Mouse (Mus musculus): ENCODE measurements at regions not wholly inside any gene's neighbourhood (a gene's known extent, or its start where the extent isn't known, plus 50 kb on each side); places are given as distances from the start of the nearest gene placed in this dataset.

DNA sequence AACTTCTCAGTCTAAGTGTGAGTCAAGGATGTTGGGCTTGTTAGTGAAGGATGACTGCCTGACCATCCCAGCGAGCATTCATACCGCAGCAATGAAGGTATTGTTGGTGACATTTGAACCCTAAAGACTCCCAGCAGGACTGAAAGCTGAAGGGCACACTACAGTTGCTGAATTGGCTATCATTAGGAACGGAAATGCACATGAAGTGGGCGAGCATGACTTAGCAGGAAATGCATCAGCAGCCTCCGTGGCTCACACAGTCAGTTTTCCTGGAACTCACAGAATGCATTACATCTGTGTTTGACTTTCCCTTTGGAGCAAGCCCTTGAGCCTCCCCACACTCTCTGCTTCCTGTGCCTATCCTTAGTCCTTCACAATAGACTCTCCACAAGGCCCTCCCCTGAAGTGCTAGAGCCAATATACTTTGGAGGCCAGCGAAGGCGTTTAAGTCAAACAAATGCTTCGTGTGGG, 63.9 kb downstream of the Tmco5 start:
- peak overlapping the region; percentile 12; the same call in 1 of the 2 replicates for H3K27ac ChIP-seq
- H3K27me3 ChIP-seq (replicated peaks), result no peaks in the 10 kb centered on the region
- no peak overlapping the region for H3K4me2 ChIP-seq
- H3K4me1 ChIP-seq, result peaks cover 11% of the 10 kb centered on the region; the same call in 1 of the 2 replicates
- H3K9me3 ChIP-seq (replicated peaks), result no peaks in the 10 kb centered on the region
- no peak overlapping the region for H3K4me3 ChIP-seq
- no peak overlapping the region for H3K9ac ChIP-seq
- ATAC-seq, result 0 out of 2 replicates have a peak, but pooled peaks have one; percentile 62
- 26% methylated on average over 8 of the region's 8 CpGs for WGBS (ENCODE audit: insufficient replicate concordance)
- H3K36me3 ChIP-seq, result no peaks in the 10 kb centered on the region

DNA sequence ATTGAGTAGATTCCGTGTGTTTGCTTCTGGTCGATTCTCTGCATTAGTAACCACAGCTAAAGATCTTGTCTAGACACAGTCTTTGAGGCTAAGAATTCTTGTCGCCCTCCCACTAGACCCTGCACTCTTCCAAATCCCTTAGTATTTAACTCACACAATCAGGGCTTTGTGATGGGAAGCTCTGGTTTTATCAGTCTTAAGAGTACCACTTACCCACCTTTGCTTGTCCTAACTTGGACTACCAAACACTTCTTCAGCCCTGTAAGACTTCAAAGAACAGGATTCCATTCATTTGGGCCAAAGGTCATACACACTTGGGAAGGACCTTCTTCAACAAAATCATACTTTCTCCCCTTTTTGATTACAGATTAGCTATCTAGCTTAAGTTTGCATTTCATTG, 70.0 kb downstream of the Tmco5 start:
- H3K27ac ChIP-seq, result no peak overlapping the region
- no peak overlapping the region for H3K4me3 ChIP-seq
- H3K27me3 ChIP-seq (replicated peaks), result no peaks in the 10 kb centered on the region
- H3K9ac ChIP-seq, result no peak overlapping the region
- H3K9me3 ChIP-seq (replicated peaks), result no peaks in the 10 kb centered on the region
- WGBS (ENCODE audit: insufficient replicate concordance), result 62% methylated on average over 3 of the region's 3 CpGs
- ATAC-seq, result no peak
- no peak overlapping the region for H3K4me2 ChIP-seq
- H3K36me3 ChIP-seq, result no peaks in the 10 kb centered on the region
- no peaks in the 10 kb centered on the region for H3K4me1 ChIP-seq

DNA sequence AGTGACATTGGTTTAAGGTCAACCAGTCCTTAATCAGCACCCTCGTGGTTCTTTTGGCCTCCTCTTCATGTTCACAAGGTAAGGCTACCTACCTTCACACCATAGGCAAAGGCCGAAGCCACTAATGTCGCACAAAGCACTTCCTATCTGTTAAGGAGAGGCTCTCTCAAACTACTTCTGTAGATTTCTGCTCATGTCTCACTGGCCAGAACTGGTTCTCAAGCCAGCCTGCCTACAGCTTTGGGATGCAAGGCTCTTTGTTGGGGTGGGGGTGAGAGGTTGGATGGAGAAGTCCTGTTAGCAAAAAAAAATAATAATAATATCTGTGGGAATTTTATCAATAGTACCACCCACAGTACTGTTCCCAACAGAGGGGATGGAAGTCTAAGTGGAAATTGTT, 71.2 kb downstream of the Tmco5 start:
- no peak for ATAC-seq
- Histone ChIP-seq H3K27ac (no peak overlapping the region), H3K36me3 (no peaks in the 10 kb centered on the region), H3K4me1 (no peaks in the 10 kb centered on the region), H3K9ac (no peak overlapping the region), H3K9me3 (replicated peaks) (no peaks in the 10 kb centered on the region), H3K27me3 (replicated peaks) (no peaks in the 10 kb centered on the region), H3K4me2 (no peak overlapping the region), H3K4me3 (no peak overlapping the region)
- 65% methylated on average over 3 of the region's 3 CpGs for WGBS (ENCODE audit: insufficient replicate concordance)

GRCm38 (mm10) chr2:116950154-116950553, 71.7 kb downstream of the Tmco5 start:
- no peak for ATAC-seq

DNA sequence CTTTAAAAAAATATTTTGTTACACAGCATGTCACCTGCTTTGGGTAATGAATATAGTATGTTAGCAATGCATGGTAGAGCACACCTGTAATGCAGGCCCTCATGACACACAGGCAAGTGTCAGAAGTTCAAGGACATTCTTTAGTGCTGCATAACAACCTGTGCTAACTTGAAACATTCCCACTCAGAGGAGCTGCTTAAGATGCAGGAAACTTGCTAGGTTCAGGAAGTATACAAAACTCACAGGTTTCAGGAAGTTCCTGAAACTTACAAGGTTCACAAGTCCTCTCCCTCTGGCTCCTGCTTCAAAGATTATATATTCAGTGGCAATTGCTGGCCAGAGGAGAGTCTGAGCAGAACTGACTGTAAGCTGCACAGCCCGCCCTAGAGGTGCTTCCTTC, 73.0 kb downstream of the Tmco5 start:
- H3K9me3 ChIP-seq (replicated peaks), result no peaks in the 10 kb centered on the region
- no peak for ATAC-seq

More at GRCm38 (mm10) chr2:116950154-116950553, 71.7 kb downstream of the Tmco5 start:
- Histone ChIP-seq H3K4me2 (no peak overlapping the region), H3K36me3 (no peaks in the 10 kb centered on the region), H3K4me1 (no peaks in the 10 kb centered on the region), H3K27ac (no peak overlapping the region), H3K27me3 (replicated peaks) (no peaks in the 10 kb centered on the region), H3K9ac (no peak overlapping the region), H3K4me3 (no peak overlapping the region), H3K9me3 (replicated peaks) (no peaks in the 10 kb centered on the region)
- WGBS (ENCODE audit: insufficient replicate concordance), result 74% methylated on average over 5 of the region's 5 CpGs

DNA sequence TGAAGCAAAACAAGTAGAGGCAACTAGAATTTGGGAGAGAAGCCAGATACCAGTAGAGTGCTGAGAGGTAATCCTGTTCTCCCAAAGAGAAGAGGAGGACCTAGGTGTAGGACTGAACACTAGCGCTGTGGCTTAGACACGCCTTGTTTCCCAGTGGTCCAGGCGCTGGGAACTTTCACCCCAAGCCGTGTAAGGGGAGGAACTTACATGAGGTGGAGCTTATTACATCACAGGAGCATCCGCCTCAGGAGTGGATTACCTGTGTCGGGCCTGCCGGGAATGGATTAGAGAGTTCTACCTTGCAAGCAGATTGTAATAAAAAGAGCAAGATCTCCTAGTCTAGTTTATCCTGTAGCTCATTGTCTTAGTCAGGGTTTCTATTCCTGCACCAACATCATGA, 75.8 kb downstream of the Tmco5 start:
- Histone ChIP-seq H3K9ac (no peak overlapping the region), H3K27me3 (replicated peaks) (no peaks in the 10 kb centered on the region), H3K4me2 (no peak overlapping the region), H3K27ac (no peak overlapping the region), H3K4me1 (no peaks in the 10 kb centered on the region), H3K4me3 (no peak overlapping the region), H3K9me3 (replicated peaks) (no peaks in the 10 kb centered on the region), H3K36me3 (no peaks in the 10 kb centered on the region)
- no peak for ATAC-seq
- 76% methylated on average over 7 of the region's 7 CpGs for WGBS (ENCODE audit: insufficient replicate concordance)

More for the DNA sequence above, 73.0 kb downstream of the Tmco5 start:
- Histone ChIP-seq H3K36me3 (no peaks in the 10 kb centered on the region), H3K4me1 (no peaks in the 10 kb centered on the region), H3K9ac (no peak overlapping the region), H3K27ac (no peak overlapping the region), H3K4me2 (no peak overlapping the region), H3K27me3 (replicated peaks) (no peaks in the 10 kb centered on the region), H3K4me3 (no peak overlapping the region)
- WGBS (ENCODE audit: insufficient replicate concordance), result 60% methylated on average over 1 of the region's 1 CpGs

GRCm38 (mm10) chr2:116954896-116955295, 76.4 kb downstream of the Tmco5 start:
- H3K9ac ChIP-seq, result no peak overlapping the region
- H3K9me3 ChIP-seq (replicated peaks), result no peaks in the 10 kb centered on the region
- no peak overlapping the region for H3K4me3 ChIP-seq
- H3K27me3 ChIP-seq (replicated peaks), result no peaks in the 10 kb centered on the region
- ATAC-seq, result no peak
- no peak overlapping the region for H3K4me2 ChIP-seq
- 82% methylated on average over 4 of the region's 4 CpGs for WGBS (ENCODE audit: insufficient replicate concordance)
- H3K4me1 ChIP-seq, result no peaks in the 10 kb centered on the region
- no peaks in the 10 kb centered on the region for H3K36me3 ChIP-seq
- no peak overlapping the region for H3K27ac ChIP-seq

- Histone ChIP-seq H3K4me1 (no peaks in the 10 kb centered on the region), H3K4me2 (no peak overlapping the region), H3K27ac (no peak overlapping the region), H3K27me3 (replicated peaks) (no peaks in the 10 kb centered on the region), H3K9me3 (replicated peaks) (no peaks in the 10 kb centered on the region), H3K36me3 (no peaks in the 10 kb centered on the region), H3K9ac (no peak overlapping the region), H3K4me3 (no peak overlapping the region)
- WGBS (ENCODE audit: insufficient replicate concordance), result 57% methylated on average over 8 of the region's 8 CpGs
- ATAC-seq, result no peak
These were observed 84.8 kb downstream of the Tmco5 start for GRCm38 (mm10) chr2:116963116-116963873.

- Histone ChIP-seq H3K9me3 (replicated peaks) (no peaks in the 10 kb centered on the region), H3K27ac (no peak overlapping the region), H3K4me1 (no peaks in the 10 kb centered on the region), H3K27me3 (replicated peaks) (no peaks in the 10 kb centered on the region), H3K36me3 (no peaks in the 10 kb centered on the region), H3K4me2 (no peak overlapping the region), H3K4me3 (no peak overlapping the region), H3K9ac (no peak overlapping the region)
- ATAC-seq, result no peak
- WGBS (ENCODE audit: insufficient replicate concordance), result 83% methylated on average over 1 of the region's 1 CpGs
These were observed 87.8 kb downstream of the Tmco5 start for GRCm38 (mm10) chr2:116966266-116966665.

GRCm38 (mm10) chr2:116971666-116972613, 93.4 kb downstream of the Tmco5 start:
- 18% methylated on average over 9 of the region's 9 CpGs for WGBS (ENCODE audit: insufficient replicate concordance)
- H3K4me3 ChIP-seq, result no peak overlapping the region
- H3K4me2 ChIP-seq, result peak overlapping the region; percentile 26
- H3K9me3 ChIP-seq (replicated peaks), result no peaks in the 10 kb centered on the region
- no peak for ATAC-seq
- H3K27me3 ChIP-seq (replicated peaks), result peaks cover 34% of the 10 kb centered on the region
- peaks cover 23% of the 10 kb centered on the region for H3K4me1 ChIP-seq
- H3K36me3 ChIP-seq, result no peaks in the 10 kb centered on the region
- H3K27ac ChIP-seq, result peak overlapping the region; percentile 13; the same call in 1 of the 2 replicates
- no peak overlapping the region for H3K9ac ChIP-seq

DNA sequence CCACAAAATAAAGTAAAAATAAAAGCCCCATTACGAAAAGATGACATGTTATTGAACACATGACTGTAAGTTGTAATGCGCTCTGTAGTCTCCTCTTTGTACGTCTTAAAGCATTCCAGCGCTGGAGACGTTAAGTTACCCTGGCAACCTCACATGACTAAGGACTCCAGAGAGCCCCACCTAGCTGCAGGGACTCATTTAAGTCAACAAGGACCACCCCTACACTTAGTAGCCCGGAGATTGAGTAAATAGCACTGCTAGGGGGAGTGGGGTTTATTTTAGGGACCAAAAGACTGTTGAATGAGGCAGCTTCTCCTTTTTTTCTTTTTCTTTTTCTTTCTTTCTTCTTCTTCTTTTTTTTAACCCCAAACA, 94.1 kb downstream of the Tmco5 start:
- WGBS (ENCODE audit: insufficient replicate concordance), result 17% methylated on average over 6 of the region's 6 CpGs
- no peaks in the 10 kb centered on the region for H3K9me3 ChIP-seq (replicated peaks)
- H3K27ac ChIP-seq, result peak overlapping the region; percentile 13; the same call in 1 of the 2 replicates
- no peak overlapping the region for H3K4me3 ChIP-seq
- no peaks in the 10 kb centered on the region for H3K36me3 ChIP-seq
- ATAC-seq, result peak; percentile 64
- peak overlapping the region; percentile 26 for H3K4me2 ChIP-seq
- peaks cover 23% of the 10 kb centered on the region for H3K4me1 ChIP-seq
- H3K27me3 ChIP-seq (replicated peaks), result peaks cover 39% of the 10 kb centered on the region
- H3K9ac ChIP-seq, result no peak overlapping the region

GRCm38 (mm10) chr2:116973441-116973840, 95.0 kb downstream of the Tmco5 start:
- Histone ChIP-seq H3K4me1 (peaks cover 29% of the 10 kb centered on the region), H3K27ac (no peak overlapping the region), H3K9me3 (replicated peaks) (no peaks in the 10 kb centered on the region), H3K4me2 (no peak overlapping the region), H3K4me3 (no peak overlapping the region), H3K36me3 (no peaks in the 10 kb centered on the region), H3K27me3 (replicated peaks) (peaks cover 39% of the 10 kb centered on the region), H3K9ac (no peak overlapping the region)
- 41% methylated on average over 3 of the region's 3 CpGs for WGBS (ENCODE audit: insufficient replicate concordance)
- ATAC-seq, result no peak

All from liver, embryonic 12.5 days (tissue).